Mouse (Mus musculus) embryonic facial prominence, embryonic 13.5 days (tissue): ENCODE data around the gene Smc4. TPM values are rescaled to one million over a fixed set of nuclear protein-coding genes. Genes with fewer than 3 reads are reported as not detected.

Source experiments
- ATAC-seq: fragments of 200-750 bp; cut with Nextera tagmentation; 2 replicates; pipeline ENCODE4 v1.8.0; 2017; ENCODE audit warnings: low read depth; ENCODE audit not compliant: insufficient number of reproducible peaks, insufficient read depth, low FRiP score, low TSS enrichment
- H3K27ac ChIP-seq: fragments of 300-500 bp; sonication (generic); 2 replicates; pipeline ENCODE4 v1.5.1; 2015; ENCODE audit warnings: moderate library complexity, mild to moderate bottlenecking, inconsistent platforms
- H3K27me3 ChIP-seq: fragments of 300-500 bp; sonication (generic); 2 replicates; pipeline ENCODE4 v1.6.1; 2015; ENCODE audit warnings: mild to moderate bottlenecking, inconsistent platforms
- H3K36me3 ChIP-seq: fragments of 300-500 bp; sonication (generic); 2 replicates; pipeline ENCODE4 v1.6.1; 2015; ENCODE audit warnings: mild to moderate bottlenecking, inconsistent platforms
- H3K4me1 ChIP-seq: fragments of 300-500 bp; sonication (generic); 2 replicates; pipeline ENCODE4 v1.6.1; 2015; ENCODE audit warnings: inconsistent platforms
- H3K4me2 ChIP-seq: fragments of 300-500 bp; sonication (generic); 2 replicates; pipeline ENCODE4 v1.6.1; 2015; ENCODE audit warnings: moderate library complexity, mild to moderate bottlenecking, inconsistent platforms
- H3K4me3 ChIP-seq: fragments of 300-500 bp; sonication (generic); 2 replicates; pipeline ENCODE4 v1.5.1; 2015; ENCODE audit warnings: mild to moderate bottlenecking, inconsistent platforms
- H3K9ac ChIP-seq: fragments of 300-500 bp; sonication (generic); 2 replicates; pipeline ENCODE4 v1.6.1; 2015; ENCODE audit warnings: mild to moderate bottlenecking, inconsistent platforms
- H3K9me3 ChIP-seq: fragments of 300-500 bp; sonication (generic); 2 replicates; pipeline ENCODE4 v1.6.1; 2016; ENCODE audit warnings: inconsistent platforms
- WGBS: fragments of 180-500 bp; shearing (Covaris S2); methylation state at CpG from one replicate; pipeline ENCODE4 v1.1.7; 2015; ENCODE audit warnings: mixed read lengths; 5-methylcytosine and 5-hydroxymethylcytosine counted together
- polyA plus RNA-seq: library from polyadenylated mRNA; unstranded; fragments of >200 nt; fragmentation: Nextera tagmentation; extraction: Ambion mirVana; gene quantifications from 2 replicates; pipeline ENCODE4 v1.2.1, GENCODE M21; 2015

Gene Smc4
- 167 and 188 TPM in 2 replicates for polyA plus RNA-seq

- Histone ChIP-seq H3K36me3 (0 out of 2 replicates have a peak, but pooled peaks cover 2% of the 10 kb centered on the region), H3K4me1 (peaks cover 9% of the 10 kb centered on the region), H3K27ac (peak within 1 kb of the TSS; percentile 95), H3K27me3 (no peaks in the 10 kb centered on the region), H3K4me3 (peak within 1 kb of the TSS; percentile 98), H3K9ac (peak within 1 kb of the TSS; percentile 95), H3K9me3 (no peaks in the 10 kb centered on the region), H3K4me2 (peak within 1 kb of the TSS; percentile 84)
- under 1% methylated on average over 74 of the region's 76 CpGs for WGBS
- ATAC-seq: peak; percentile 93
Observed at GRCm38 (mm10) chr3:69004437-69005337, at the start of gene Smc4, which contains the start of gene Ift80. Smc4 (plus strand) TSS chr3:69004738. Ift80 (minus strand) TSS chr3:69004570.

GRCm38 (mm10) chr3:68956454-68956853 lies 48.1 kb upstream of the Smc4 start:
- no peak overlapping the region for H3K4me2 ChIP-seq
- no peaks in the 10 kb centered on the region for H3K9me3 ChIP-seq
- peaks cover 12% of the 10 kb centered on the region; the same call in 1 of the 2 replicates for H3K36me3 ChIP-seq
- no peak overlapping the region for H3K27ac ChIP-seq
- 48% methylated on average over 4 of the region's 4 CpGs for WGBS
- 0 out of 2 replicates have a peak, but pooled peaks cover 2% of the 10 kb centered on the region for H3K4me1 ChIP-seq
- no peak overlapping the region for H3K4me3 ChIP-seq
- H3K27me3 ChIP-seq: no peaks in the 10 kb centered on the region
- ATAC-seq: no peak
- H3K9ac ChIP-seq: no peak overlapping the region

GRCm38 (mm10) chr3:68957413-68957812 lies 47.1 kb upstream of the Smc4 start:
- ATAC-seq: no peak
- no peak overlapping the region for H3K9ac ChIP-seq
- H3K36me3 ChIP-seq: peaks cover 12% of the 10 kb centered on the region
- H3K4me1 ChIP-seq: 0 out of 2 replicates have a peak, but pooled peaks cover 2% of the 10 kb centered on the region
- no peak overlapping the region for H3K27ac ChIP-seq
- H3K4me3 ChIP-seq: no peak overlapping the region
- no peak overlapping the region for H3K4me2 ChIP-seq
- no peaks in the 10 kb centered on the region for H3K27me3 ChIP-seq
- no peaks in the 10 kb centered on the region for H3K9me3 ChIP-seq
- WGBS: 86% methylated on average over 3 of the region's 3 CpGs

- no peak overlapping the region for H3K9ac ChIP-seq
- no peaks in the 10 kb centered on the region for H3K4me1 ChIP-seq
- no peaks in the 10 kb centered on the region for H3K9me3 ChIP-seq
- no peak overlapping the region for H3K27ac ChIP-seq
- H3K27me3 ChIP-seq: no peaks in the 10 kb centered on the region
- H3K36me3 ChIP-seq: peaks cover 53% of the 10 kb centered on the region
- no peak overlapping the region for H3K4me2 ChIP-seq
- H3K4me3 ChIP-seq: no peak overlapping the region
- no peak for ATAC-seq
Observed at GRCm38 (mm10) chr3:68964682-68965081, 39.9 kb upstream of the Smc4 start.

GRCm38 (mm10) chr3:68966527-68967285 lies 37.8 kb upstream of the Smc4 start:
- no peak overlapping the region for H3K4me3 ChIP-seq
- H3K4me1 ChIP-seq: no peaks in the 10 kb centered on the region
- WGBS: 91% methylated on average over 6 of the region's 6 CpGs
- H3K27ac ChIP-seq: no peak overlapping the region
- H3K4me2 ChIP-seq: no peak overlapping the region
- H3K9ac ChIP-seq: no peak overlapping the region
- H3K9me3 ChIP-seq: no peaks in the 10 kb centered on the region
- ATAC-seq: no peak
- no peaks in the 10 kb centered on the region for H3K27me3 ChIP-seq
- H3K36me3 ChIP-seq: peaks cover 41% of the 10 kb centered on the region

GRCm38 (mm10) chr3:68967404-68967803 lies 37.1 kb upstream of the Smc4 start:
- 76% methylated on average over 6 of the region's 6 CpGs for WGBS
- no peaks in the 10 kb centered on the region for H3K9me3 ChIP-seq
- H3K36me3 ChIP-seq: peaks cover 41% of the 10 kb centered on the region
- no peaks in the 10 kb centered on the region for H3K27me3 ChIP-seq
- H3K9ac ChIP-seq: no peak overlapping the region
- ATAC-seq: no peak
- no peak overlapping the region for H3K4me2 ChIP-seq
- no peaks in the 10 kb centered on the region for H3K4me1 ChIP-seq
- H3K27ac ChIP-seq: no peak overlapping the region
- no peak overlapping the region for H3K4me3 ChIP-seq

- no peaks in the 10 kb centered on the region for H3K27me3 ChIP-seq
- ATAC-seq: no peak
- no peak overlapping the region for H3K4me3 ChIP-seq
- H3K9me3 ChIP-seq: no peaks in the 10 kb centered on the region
- peaks cover 37% of the 10 kb centered on the region for H3K36me3 ChIP-seq
- no peak overlapping the region for H3K4me2 ChIP-seq
- no peak overlapping the region for H3K9ac ChIP-seq
- WGBS: 87% methylated on average over 3 of the region's 3 CpGs
- H3K27ac ChIP-seq: no peak overlapping the region
- no peaks in the 10 kb centered on the region for H3K4me1 ChIP-seq
Observed at GRCm38 (mm10) chr3:68969091-68969590, 35.4 kb upstream of the Smc4 start.

- no peaks in the 10 kb centered on the region for H3K27me3 ChIP-seq
- ATAC-seq: no peak
- H3K27ac ChIP-seq: no peak overlapping the region
- H3K4me3 ChIP-seq: no peak overlapping the region
- no peak overlapping the region for H3K9ac ChIP-seq
- peaks cover 15% of the 10 kb centered on the region for H3K4me1 ChIP-seq
- 82% methylated on average over 1 of the region's 1 CpGs for WGBS
- H3K4me2 ChIP-seq: no peak overlapping the region
- peaks cover 8% of the 10 kb centered on the region; the same call in 1 of the 2 replicates for H3K36me3 ChIP-seq
- H3K9me3 ChIP-seq: no peaks in the 10 kb centered on the region
Observed at GRCm38 (mm10) chr3:68973574-68973973, 31.0 kb upstream of the Smc4 start.

- H3K4me2 ChIP-seq: no peak overlapping the region
- H3K4me1 ChIP-seq: peaks cover 15% of the 10 kb centered on the region
- ATAC-seq: no peak
- H3K36me3 ChIP-seq: 0 out of 2 replicates have a peak, but pooled peaks cover 4% of the 10 kb centered on the region
- 73% methylated on average over 8 of the region's 8 CpGs for WGBS
- H3K4me3 ChIP-seq: no peak overlapping the region
- H3K27ac ChIP-seq: peak overlapping the region; percentile 28
- H3K9ac ChIP-seq: no peak overlapping the region
- H3K27me3 ChIP-seq: no peaks in the 10 kb centered on the region
- H3K9me3 ChIP-seq: no peaks in the 10 kb centered on the region
Observed at GRCm38 (mm10) chr3:68974639-68975532, 29.7 kb upstream of the Smc4 start.

- Histone ChIP-seq H3K9ac (no peak overlapping the region), H3K4me1 (peaks cover 15% of the 10 kb centered on the region), H3K27ac (peak overlapping the region; percentile 39), H3K4me3 (no peak overlapping the region), H3K27me3 (no peaks in the 10 kb centered on the region), H3K4me2 (no peak overlapping the region), H3K9me3 (no peaks in the 10 kb centered on the region), H3K36me3 (0 out of 2 replicates have a peak, but pooled peaks cover 4% of the 10 kb centered on the region)
- WGBS: 42% methylated on average over 9 of the region's 9 CpGs
- no peak for ATAC-seq
Observed at GRCm38 (mm10) chr3:68975533-68976490, 28.7 kb upstream of the Smc4 start.
